Mouse (Mus musculus) olfactory bulb, adult 2 months (tissue): Measurements from ENCODE around the gene Sprn. TPM values are rescaled to one million over a fixed set of nuclear protein-coding genes. Genes with fewer than 3 reads are reported as not detected.
A peak's percentile ranks its signal among the peaks of the same experiment; 100 is the strongest.

Experiments used
- H3K27ac ChIP-seq: fragments of 200-500 bp; 2 replicates; pipeline ENCODE4 v1.5.1; 2012; ENCODE audit warnings: low read depth, low read length; ENCODE audit not compliant: insufficient read depth
- H3K4me1 ChIP-seq: fragments of 200-500 bp; 2 replicates; pipeline ENCODE4 v1.6.1; 2012; ENCODE audit warnings: low read length; ENCODE audit not compliant: control insufficient read depth, insufficient read depth
- H3K4me3 ChIP-seq: fragments of 200-500 bp; 2 replicates; pipeline ENCODE4 v1.5.1; 2012; ENCODE audit warnings: mild to moderate bottlenecking, low read depth, low read length, moderate library complexity; ENCODE audit not compliant: insufficient read depth
- CTCF ChIP-seq: fragments of 200-500 bp; IDR thresholded peaks from 2 replicates; pipeline ENCODE4 v1.5.1; 2012; ENCODE audit warnings: low read depth, mild to moderate bottlenecking, low read length, moderate library complexity; ENCODE audit not compliant: insufficient read depth
- POLR2A ChIP-seq: fragments of 200-500 bp; IDR thresholded peaks from 2 replicates; pipeline ENCODE4 v1.6.1; 2012; ENCODE audit warnings: mild to moderate bottlenecking, low read depth, low read length, moderate library complexity; ENCODE audit not compliant: insufficient read depth
- WGBS: fragments of 180-500 bp; shearing (Covaris S2); methylation state at CpG from one replicate; pipeline ENCODE4 v1.1.7; 2018; 5-methylcytosine and 5-hydroxymethylcytosine counted together
- polyA plus RNA-seq: library from polyadenylated mRNA; stranded (reverse); fragments of >200 nt; gene quantifications from 2 replicates; pipeline ENCODE4 v1.2.4, GENCODE M21; 2012; ENCODE audit warnings: low replicate concordance; ENCODE audit not compliant: missing spikeins, insufficient read depth, insufficient read length

Sprn gene
- polyA plus RNA-seq, 1 experiment, result not detected

- TF ChIP-seq POLR2A (no peak), CTCF (no peak)
- Histone ChIP-seq H3K27ac (no peak overlapping the region), H3K4me1 (0 out of 2 replicates have a peak, but pooled peaks cover 5% of the 10 kb centered on the region), H3K4me3 (no peak overlapping the region)
- WGBS, result 83% methylated on average over 2 of the region's 2 CpGs
Observed at GRCm38 (mm10) chr7:140127911-140128310, 26.8 kb downstream of the Sprn start.

GRCm38 (mm10) chr7:140126934-140127333 is 27.7 kb downstream of the Sprn start:
- Histone ChIP-seq H3K4me1 (0 out of 2 replicates have a peak, but pooled peaks cover 5% of the 10 kb centered on the region), H3K4me3 (no peak overlapping the region), H3K27ac (no peak overlapping the region)
- TF ChIP-seq POLR2A (no peak), CTCF (no peak)
- 91% methylated on average over 3 of the region's 3 CpGs for WGBS

- TF ChIP-seq POLR2A (no peak), CTCF (no peak)
- H3K4me1 ChIP-seq, result 0 out of 2 replicates have a peak, but pooled peaks cover 5% of the 10 kb centered on the region
- H3K27ac ChIP-seq, result no peak overlapping the region
- H3K4me3 ChIP-seq, result peak overlapping the region; percentile 62
- 8% methylated on average over 5 of the region's 5 CpGs for WGBS
Observed at GRCm38 (mm10) chr7:140126022-140126350, 28.7 kb downstream of the Sprn start.

GRCm38 (mm10) chr7:140125278-140126021 is 29.2 kb downstream of the Sprn start:
- peak overlapping the region; percentile 62 for H3K4me3 ChIP-seq
- H3K27ac ChIP-seq, result no peak overlapping the region
- TF ChIP-seq CTCF (no peak), POLR2A (no peak)
- WGBS, result 1% methylated on average over 40 of the region's 40 CpGs
- 0 out of 2 replicates have a peak, but pooled peaks cover 5% of the 10 kb centered on the region for H3K4me1 ChIP-seq

GRCm38 (mm10) chr7:140124382-140124781 is 30.3 kb downstream of the Sprn start:
- H3K4me1 ChIP-seq, result 0 out of 2 replicates have a peak, but pooled peaks cover 5% of the 10 kb centered on the region
- 91% methylated on average over 1 of the region's 1 CpGs for WGBS
- TF ChIP-seq POLR2A (no peak), CTCF (no peak)
- no peak overlapping the region for H3K27ac ChIP-seq
- no peak overlapping the region for H3K4me3 ChIP-seq

- no peak overlapping the region for H3K4me3 ChIP-seq
- H3K27ac ChIP-seq, result no peak overlapping the region
- WGBS, result 29% methylated on average over 4 of the region's 4 CpGs
- H3K4me1 ChIP-seq, result 0 out of 2 replicates have a peak, but pooled peaks cover 5% of the 10 kb centered on the region
- TF ChIP-seq POLR2A (no peak), CTCF (no peak)
Observed at GRCm38 (mm10) chr7:140122765-140123164, 31.9 kb downstream of the Sprn start.

- H3K4me1 ChIP-seq, result peaks cover 7% of the 10 kb centered on the region; the same call in 1 of the 2 replicates
- TF ChIP-seq POLR2A (no peak), CTCF (no peak)
- 69% methylated on average over 13 of the region's 13 CpGs for WGBS
- no peak overlapping the region for H3K27ac ChIP-seq
- H3K4me3 ChIP-seq, result no peak overlapping the region
Observed at GRCm38 (mm10) chr7:140121338-140121910, 33.3 kb downstream of the Sprn start.

GRCm38 (mm10) chr7:140120484-140120883 is 34.2 kb downstream of the Sprn start:
- Histone ChIP-seq H3K4me1 (peaks cover 2% of the 10 kb centered on the region; the same call in 1 of the 2 replicates), H3K27ac (no peak overlapping the region), H3K4me3 (no peak overlapping the region)
- TF ChIP-seq CTCF (no peak), POLR2A (no peak)
- 96% methylated on average over 2 of the region's 2 CpGs for WGBS
